Mouse (Mus musculus) erythroblast, adult 5-6 weeks (primary cell): ENCODE measurements around the gene Zfp740. TPM values are rescaled to one million over a fixed set of nuclear protein-coding genes. Genes with fewer than 3 reads are reported as not detected.

Source experiments
- ATAC-seq: replicated peaks from 2 replicates; pipeline ENCODE4 v1.8.0; 2016; ENCODE audit warnings: moderate number of reproducible peaks, mild to moderate bottlenecking, moderate TSS enrichment, inconsistent platforms; ENCODE audit not compliant: poor library complexity, low FRiP score, severe bottlenecking
- total RNA-seq, 2 experiments: library from RNA; stranded (forward) in 1 of 2; stranded (reverse) in 1 of 2; fragments of 150-400 nt in 1 of 2; fragments of 200-764, 138-1000 nt in 1 of 2; gene quantifications; 2 replicates each; pipeline versions ENCODE4 v1.2.3 to v1.2.4; 2015 to 2017; ENCODE audit warnings: low replicate concordance in 2 of 2

Gene Zfp740
- total RNA-seq, 2 experiments from 2014 or later: 14.2 to 15.7 TPM

GRCm38 (mm10) chr15:102191699-102192098, 11.3 kb upstream of the Zfp740 start:
- no peak for ATAC-seq

- no peak for ATAC-seq
Measured at GRCm38 (mm10) chr15:102192271-102192812, 10.7 kb upstream of the Zfp740 start.

- ATAC-seq: no peak
Measured at GRCm38 (mm10) chr15:102192820-102193386, 10.1 kb upstream of the Zfp740 start.

- no peak for ATAC-seq
Measured at GRCm38 (mm10) chr15:102193652-102194051, 9.4 kb upstream of the Zfp740 start.

GRCm38 (mm10) chr15:102194439-102194838, 8.6 kb upstream of the Zfp740 start:
- no peak for ATAC-seq

- no peak for ATAC-seq
Measured at GRCm38 (mm10) chr15:102195373-102195772, 7.7 kb upstream of the Zfp740 start.

GRCm38 (mm10) chr15:102198841-102199240, 4.2 kb upstream of the Zfp740 start:
- no peak for ATAC-seq

GRCm38 (mm10) chr15:102203835-102204381, 859 bp downstream of the Zfp740 start:
- peak; percentile 56 for ATAC-seq

GRCm38 (mm10) chr15:102204674-102205505, 1.8 kb downstream of the Zfp740 start, which contains the start of gene Csad:
TSS of gene Csad (minus strand) at chr15:102204724.
- ATAC-seq: no peak

- no peak for ATAC-seq
Measured at GRCm38 (mm10) chr15:102205779-102206178, 2.7 kb downstream of the Zfp740 start.

- ATAC-seq: no peak
Measured at GRCm38 (mm10) chr15:102207351-102207750, 4.3 kb downstream of the Zfp740 start.

- ATAC-seq: no peak
Measured at GRCm38 (mm10) chr15:102208092-102208561, 5.1 kb downstream of the Zfp740 start.

- no peak for ATAC-seq
Measured at GRCm38 (mm10) chr15:102209114-102209513, 6.1 kb downstream of the Zfp740 start.

- ATAC-seq: no peak
Measured at GRCm38 (mm10) chr15:102210816-102211215, 7.8 kb downstream of the Zfp740 start.

GRCm38 (mm10) chr15:102211895-102212294, 8.8 kb downstream of the Zfp740 start:
- no peak for ATAC-seq

- no peak for ATAC-seq
Measured at GRCm38 (mm10) chr15:102214132-102214531, 11.1 kb downstream of the Zfp740 start.

- no peak for ATAC-seq
Measured at GRCm38 (mm10) chr15:102215624-102216023, 12.6 kb downstream of the Zfp740 start.

GRCm38 (mm10) chr15:102216459-102217228, 13.6 kb downstream of the Zfp740 start:
- ATAC-seq: 0 out of 2 replicates have a peak, but pooled peaks have one; percentile 26

GRCm38 (mm10) chr15:102217325-102217724, 14.3 kb downstream of the Zfp740 start:
- ATAC-seq: no peak

GRCm38 (mm10) chr15:102222386-102222785, 19.3 kb downstream of the Zfp740 start:
- ATAC-seq: no peak
